Mouse (Mus musculus) heart, postnatal 4 days (tissue): ENCODE measurements at regions not wholly inside any gene's neighbourhood (a gene's known extent, or its start where the extent isn't known, plus 50 kb on each side); places are given as distances from the start of the nearest gene placed in this dataset.

Experiments
- DNase-seq: peaks from one replicate; pipeline ENCODE4 v3.0.0; 2021

DNA sequence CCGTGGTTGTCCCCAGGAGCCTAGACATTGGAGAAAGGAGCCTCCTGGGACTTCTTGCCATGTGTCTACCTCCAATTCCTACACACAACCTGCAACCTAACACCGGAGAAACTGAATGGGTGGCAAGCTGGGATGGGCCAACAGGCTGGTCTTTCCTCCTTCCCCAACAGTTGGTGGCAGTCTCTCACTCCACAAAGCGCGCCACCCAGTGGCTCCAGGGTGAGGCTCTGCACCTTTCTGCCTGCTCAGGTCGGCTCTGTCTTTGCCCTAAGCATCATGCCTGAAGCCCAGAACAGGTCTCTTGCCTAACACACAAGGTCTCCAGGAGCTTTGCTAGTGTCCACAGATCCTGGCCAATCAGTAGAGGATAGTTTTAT, 166.0 kb downstream of the Inhbb start:
- no peak for DNase-seq

DNA sequence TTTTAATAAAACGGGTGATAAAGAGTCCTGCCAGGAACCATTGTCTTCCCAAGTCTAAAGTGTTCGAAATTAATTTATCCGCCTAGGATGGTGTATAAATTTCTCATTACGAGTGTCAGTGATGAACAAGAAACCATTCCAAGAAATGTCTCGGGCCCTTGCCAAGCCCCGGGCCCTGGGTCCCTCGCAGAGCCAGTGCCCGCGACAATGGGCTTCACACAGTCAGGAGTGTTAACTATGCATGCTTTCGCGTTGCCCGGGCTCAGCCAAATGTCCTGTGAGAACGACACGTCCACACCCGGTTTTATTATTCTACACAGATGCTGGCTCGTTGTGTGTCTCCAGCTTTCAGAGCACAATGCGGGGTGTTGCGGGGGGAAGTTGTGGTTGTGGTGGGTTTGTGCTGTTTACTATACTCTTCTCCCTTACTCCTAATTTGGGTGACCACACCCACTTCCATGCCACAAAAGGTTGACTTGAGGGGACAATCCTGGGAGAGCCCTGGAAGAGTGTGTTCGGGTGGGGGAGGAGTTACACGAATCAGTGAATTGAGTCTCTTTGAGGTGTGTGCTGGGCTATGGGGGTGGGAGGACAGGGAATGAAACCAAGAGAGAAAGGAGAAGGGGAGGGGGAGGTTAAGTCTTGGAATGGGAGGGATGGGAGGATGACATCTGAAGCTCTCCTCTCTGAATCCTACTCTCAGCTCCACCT, 166.5 kb downstream of the Inhbb start:
- no peak for DNase-seq

DNA sequence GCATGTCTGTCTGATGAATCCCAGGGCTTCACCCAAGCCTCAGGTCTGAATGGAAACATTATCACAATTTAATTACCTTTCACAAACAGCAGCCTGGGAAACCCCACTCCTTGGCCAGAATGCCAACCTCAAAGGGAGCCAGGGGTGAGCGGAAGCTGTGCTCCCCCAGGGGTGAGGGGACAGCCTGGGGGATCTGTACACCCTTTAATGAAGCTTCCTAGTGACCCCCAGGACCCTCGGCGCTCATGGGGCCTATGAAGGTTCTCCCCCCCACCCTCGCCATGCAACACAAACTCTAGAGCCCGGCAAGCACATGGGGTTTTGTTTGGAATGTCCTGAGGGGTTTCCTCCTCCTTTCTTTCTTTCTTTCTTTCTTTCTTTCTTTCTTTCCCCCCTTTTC, 167.1 kb downstream of the Inhbb start:
- no peak for DNase-seq

DNA sequence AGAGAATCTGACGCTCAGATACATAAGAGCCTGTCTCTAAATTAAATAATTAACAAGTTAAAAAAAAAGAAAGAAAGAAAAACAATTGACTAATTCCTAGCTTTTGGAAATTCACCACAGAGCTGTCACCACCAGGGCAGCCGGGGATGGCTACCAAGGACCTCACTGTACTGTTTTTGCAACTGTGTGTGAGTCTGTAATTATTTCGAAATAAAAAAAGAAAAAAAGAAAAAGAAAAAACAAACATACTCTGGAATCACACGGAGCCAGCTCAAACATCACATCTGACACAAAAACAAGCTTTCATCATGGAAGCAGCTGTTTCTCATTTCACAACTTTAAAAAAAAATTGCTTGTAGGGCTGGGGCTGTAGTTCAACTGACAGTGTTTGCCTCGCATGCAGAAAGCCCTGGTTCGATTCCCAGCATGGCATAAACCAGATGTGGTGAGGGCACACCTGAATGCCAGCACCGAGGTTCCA, 168.6 kb downstream of the Inhbb start:
- DNase-seq: peak; percentile 40

DNA sequence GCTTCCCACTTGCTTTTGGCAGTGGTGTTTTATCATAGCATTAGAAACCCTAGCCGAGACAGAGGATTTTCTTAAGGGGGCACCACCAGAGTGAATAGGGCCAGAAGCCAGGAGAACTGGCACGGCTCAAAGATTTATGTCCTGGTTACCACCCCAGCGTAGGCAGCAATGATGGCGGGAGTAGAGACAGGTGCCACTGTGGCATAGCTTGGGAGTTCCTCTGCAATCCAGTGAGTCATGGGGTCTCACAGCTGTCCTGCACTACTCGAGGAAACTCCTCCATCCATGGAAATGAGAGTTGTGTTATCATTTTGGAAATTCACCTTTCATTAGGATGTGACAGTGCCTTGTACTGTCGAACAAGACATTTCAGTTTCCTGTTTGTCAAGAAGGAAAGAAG, 169.6 kb downstream of the Inhbb start:
- no peak for DNase-seq

DNA sequence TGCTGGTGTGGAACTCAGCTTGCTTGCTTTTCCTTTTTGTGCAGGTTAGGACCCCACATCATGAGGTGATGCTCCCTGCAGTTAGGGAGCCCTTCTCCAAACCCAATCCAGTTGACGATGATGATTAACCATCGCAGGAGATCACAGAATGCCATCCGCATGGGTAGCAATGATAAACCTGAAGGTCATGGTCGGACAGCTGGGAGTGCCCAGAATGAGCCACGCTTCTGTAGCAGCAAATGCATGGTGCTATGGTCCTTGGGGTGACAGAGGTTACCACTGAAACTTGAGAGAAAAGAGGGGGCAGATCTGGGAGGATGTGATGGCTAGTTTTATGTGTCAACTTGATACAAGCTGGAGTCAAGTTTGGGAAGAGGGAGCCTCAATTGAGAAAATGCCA, 170.3 kb downstream of the Inhbb start:
- no peak for DNase-seq

DNA sequence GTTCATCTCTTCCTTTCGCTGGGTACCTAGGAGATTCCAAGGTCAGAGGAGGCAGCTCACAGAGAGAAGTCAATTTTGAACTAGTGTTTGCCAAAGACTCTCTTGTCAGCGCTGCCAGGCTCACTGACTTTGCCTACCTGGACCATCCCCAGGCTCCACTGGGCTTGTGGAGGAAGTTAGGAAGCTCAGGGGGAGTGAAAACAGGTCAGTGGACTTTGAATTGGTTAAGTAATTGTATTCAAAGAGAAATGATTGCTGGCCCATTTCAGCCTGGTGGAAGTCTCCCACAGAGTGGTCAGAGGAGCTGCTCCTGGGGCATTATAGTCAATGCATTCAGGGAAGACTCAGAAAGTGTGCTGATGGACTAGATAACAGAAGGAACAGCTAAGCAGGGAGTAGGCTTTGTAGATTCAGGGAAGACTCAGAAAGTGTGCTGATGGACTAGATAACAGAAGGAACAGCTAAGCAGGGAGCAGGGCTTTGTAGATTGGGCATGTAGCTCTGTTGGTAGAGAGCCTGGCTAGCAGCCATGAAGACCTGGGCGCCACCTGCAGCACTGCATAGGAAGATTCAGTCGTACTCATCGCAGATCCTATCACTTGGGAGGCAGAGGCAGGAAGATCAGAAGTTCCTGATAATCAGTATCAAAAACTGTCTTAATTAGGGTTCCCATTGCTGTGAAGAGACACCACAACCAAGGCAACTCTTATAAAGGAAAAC, 173.1 kb downstream of the Inhbb start:
- DNase-seq: no peak

DNA sequence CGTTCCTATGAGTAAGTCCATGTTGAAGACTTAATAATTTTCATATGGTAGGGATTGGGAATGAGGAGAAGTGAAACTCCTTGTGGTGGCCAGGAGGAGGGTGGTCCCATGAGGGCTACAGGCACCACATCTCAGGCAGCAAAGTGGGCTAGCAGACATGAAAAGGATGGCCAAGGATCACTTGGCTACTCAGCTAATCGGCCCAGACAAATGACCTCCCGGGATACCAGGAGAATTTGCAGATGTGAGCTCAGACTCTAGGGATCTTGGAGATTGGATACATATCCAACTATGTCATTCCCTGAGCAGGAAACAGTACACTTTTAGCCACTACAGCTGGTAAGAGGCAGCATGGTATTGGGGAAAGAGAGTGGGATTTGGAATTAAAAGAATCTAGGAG, 174.9 kb downstream of the Inhbb start:
- no peak for DNase-seq

DNA sequence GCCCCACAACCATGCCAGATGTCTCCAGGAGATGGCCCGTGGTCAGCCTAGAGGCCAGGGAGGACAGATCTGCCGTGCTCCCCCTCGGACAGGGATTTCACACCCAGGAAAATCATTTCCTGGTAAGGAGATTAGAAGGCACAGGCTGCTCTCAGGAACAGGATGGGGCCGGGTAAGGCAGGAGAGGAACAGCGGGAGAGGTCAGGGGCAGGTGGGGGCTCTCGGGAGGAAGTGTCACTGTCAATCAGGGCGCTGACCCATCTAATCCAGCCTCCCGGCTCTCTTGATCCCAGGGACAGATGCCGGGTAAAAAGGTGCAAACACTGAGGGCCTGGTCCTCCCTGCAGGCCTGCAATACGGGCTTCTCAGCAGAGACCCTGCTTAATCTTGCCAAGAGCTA, 183.6 kb downstream of the Inhbb start:
- no peak for DNase-seq

DNA sequence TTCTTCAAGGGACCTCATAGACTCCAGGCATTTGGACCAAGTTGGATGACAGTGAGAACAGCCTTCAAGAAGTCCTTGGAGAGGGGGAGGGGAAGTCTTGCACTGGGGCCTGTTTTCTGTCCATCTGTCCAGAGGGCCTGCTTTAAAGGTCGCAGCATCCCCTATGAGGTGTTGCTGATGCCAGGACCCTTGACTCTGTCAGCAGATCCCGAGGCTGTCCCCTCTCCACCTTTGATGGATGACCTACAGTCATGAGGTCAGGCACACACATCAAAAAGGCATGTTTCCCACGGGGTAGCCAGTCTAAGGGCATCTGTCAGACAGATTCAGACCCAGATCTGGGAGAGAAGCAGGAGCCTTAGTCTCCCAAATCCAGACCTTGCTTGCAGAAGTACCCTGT, 183.4 kb upstream of the Gli2 start:
- no peak for DNase-seq

DNA sequence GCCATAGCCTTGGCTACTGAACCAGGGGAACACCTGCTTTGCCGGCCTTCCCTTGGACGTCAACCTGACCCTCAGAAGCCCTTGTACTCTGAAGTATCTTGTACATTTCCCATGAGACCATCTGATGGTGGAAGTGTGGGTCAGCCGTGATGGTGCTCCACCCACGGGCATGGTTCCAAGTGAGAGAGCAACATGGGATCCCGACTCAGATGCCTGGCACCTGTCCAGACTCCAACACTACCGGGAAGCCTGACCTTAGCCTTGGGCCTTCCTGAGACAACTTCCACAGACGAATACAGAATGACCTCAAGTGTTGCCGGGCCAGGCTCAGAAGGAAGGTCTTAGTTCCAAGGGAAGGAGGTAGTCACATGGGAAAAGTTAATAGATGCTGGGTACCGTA, 181.0 kb upstream of the Gli2 start:
- DNase-seq: peak; percentile 75

DNA sequence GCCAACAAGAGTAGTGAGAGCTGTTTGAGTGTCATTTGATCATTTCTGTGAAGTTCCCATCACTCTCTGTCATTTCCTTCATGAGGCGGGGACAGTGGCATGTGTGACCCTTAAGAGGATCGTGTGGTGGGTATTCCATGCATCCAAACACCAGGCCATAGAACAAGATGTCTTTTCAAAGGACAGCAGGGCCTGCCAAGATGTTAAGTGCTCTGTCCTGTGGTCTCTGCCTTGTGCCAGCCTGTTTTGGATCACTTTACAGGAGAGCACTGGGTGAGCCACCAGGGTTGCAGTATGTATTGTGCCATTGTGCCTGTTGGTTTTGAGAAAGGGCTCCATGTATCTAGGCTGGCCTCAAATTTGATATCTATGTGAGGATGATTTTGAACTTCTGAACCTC, 173.6 kb upstream of the Gli2 start:
- DNase-seq: no peak

DNA sequence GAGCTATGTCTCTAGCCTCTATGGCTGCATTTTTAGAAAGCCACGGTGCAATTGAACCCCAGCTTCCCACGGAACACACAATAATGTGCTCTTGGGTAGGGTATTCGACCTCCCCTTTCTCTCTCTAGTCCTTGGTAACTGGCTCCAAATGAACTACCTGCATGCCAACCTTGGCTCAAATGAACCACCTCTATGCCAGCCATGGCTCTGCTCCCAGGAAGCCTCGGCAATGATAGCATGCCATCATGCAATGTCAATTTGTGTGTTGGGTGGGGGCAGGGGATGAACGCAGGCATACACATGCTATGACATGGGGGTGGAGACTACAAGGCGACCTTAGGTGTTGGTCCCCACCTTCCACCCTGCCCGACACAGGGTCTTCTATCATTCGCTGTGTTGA, 170.5 kb upstream of the Gli2 start:
- no peak for DNase-seq

DNA sequence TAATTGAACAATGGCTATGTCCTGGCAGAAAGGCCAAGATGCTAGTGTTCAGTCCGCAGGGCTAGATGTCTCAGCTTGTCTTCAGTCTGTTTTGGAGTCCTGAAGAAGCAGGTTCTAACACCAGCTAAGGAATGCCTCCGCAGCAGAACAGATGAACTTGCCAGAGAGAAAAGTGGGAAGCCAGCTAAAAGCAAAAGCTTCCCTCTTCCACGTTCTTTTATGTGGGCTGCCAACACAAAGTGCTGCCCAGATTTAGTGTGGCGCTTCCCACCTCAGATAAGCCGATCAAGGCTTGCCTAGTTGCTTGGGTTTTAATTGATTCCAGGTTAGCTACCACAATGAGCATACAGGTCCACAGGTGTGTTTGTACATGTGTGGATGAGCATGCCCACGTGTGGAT, 168.5 kb upstream of the Gli2 start:
- DNase-seq: no peak

DNA sequence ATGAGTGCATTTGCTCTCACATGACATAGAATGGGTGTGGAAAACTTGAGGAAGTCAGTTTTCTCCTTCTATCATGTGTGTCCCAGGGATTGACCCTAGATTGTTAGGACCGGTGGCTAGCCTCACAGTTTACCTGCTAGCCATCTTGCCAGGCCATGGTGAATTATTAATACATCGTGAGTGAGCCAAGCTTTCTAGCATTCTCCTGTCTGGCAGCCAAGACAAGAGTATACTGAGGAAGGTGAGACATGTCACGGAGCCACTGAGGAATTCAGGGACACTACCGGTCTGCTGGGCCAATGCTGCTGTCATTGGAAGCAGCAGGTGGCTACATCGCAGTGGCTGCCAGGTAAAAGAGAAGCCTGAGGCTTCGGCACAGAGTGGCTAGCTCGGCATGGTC, 167.6 kb upstream of the Gli2 start:
- no peak for DNase-seq

DNA sequence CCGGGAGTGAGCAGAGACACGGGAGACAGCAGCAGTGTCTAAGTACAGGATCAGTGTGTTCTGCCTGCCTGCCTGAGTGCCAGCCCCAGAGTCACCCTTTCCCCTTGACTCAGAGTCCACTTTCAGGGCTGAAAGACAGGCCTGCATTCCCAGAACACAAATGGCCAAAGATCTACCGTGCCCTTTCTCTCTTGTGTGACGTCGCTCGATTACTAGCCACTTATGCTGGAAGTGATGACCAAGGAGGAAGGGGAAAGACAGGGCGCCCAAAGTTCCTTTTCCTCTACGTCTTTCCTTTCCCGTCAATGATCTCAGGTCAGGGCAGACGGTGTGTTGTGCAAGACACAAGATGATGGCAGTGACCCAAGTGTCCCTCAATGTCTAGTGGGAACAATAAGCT, 166.4 kb upstream of the Gli2 start:
- peak; percentile 32 for DNase-seq

DNA sequence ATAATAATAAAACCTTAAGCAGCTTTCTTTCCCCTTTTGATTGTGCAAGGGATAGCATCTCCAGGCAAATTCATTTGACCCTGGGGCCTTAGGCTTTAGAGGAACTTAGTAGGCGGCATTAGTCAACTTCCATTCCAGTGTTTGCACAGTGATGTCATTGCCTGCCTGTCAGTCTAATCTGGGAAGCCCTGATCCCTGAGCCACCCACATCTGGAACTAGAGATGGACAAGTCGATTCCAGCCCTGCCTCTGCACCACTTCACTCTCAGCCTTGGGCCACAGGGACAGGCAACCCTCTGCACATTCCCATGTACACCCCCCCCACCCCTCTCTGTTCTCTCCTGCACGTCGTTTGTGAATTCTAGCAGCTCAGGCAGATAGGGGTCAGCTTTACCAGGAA, 164.0 kb upstream of the Gli2 start:
- no peak for DNase-seq

DNA sequence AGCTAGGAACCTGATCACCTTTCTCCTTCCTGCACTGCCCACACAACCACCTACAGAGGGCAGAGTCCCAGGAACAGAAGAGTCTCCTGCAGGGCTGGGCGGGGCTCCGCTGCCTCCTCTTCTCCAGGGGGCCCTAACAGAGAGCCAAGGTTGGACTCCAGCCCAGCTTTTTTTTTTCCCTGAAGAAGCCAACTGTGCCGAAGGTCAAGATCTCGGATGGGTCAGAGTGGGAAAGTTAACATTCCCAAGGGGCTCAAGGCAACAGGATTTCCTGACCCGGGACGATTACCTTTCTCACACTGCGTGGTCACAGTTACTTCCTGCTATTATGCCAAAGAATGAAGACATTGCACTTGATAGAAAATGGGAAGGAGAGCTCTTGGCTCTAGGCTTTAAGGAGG, 156.2 kb upstream of the Gli2 start:
- DNase-seq: peak; percentile 78

DNA sequence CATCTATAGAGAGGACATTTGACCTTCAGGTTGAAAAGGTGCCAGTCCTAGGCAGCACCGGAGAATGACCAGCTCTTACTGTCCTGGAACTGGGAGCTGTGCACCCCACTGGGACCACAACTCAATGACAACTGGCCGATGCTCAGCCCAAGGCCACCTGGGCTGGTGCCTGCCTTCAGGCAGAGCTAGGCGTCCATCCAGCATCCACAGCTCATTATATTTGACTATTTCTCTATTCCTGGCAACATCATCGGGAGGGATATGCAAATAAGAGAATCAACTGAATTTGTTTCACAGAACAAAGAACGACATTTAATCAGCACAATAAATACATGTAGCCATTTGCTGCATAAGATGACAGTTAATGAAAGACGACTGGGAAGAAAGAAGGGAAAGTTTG, 149.0 kb upstream of the Gli2 start:
- DNase-seq: no peak

DNA sequence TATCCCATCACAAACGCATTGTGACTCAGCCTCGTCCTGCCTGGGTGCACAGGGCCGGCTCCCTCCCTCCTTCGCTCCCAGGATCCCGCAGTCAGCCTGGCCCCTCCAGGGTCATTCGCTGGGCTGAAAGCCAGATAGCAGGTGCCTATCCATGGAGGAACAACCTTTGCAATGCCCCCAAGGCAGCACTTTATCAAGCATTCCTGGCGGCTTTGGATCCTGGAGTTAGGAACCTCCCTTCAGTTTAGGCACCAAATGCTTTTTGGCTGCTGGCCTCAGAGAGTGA, 143.9 kb upstream of the Gli2 start:
- peak; percentile 75 for DNase-seq

DNA sequence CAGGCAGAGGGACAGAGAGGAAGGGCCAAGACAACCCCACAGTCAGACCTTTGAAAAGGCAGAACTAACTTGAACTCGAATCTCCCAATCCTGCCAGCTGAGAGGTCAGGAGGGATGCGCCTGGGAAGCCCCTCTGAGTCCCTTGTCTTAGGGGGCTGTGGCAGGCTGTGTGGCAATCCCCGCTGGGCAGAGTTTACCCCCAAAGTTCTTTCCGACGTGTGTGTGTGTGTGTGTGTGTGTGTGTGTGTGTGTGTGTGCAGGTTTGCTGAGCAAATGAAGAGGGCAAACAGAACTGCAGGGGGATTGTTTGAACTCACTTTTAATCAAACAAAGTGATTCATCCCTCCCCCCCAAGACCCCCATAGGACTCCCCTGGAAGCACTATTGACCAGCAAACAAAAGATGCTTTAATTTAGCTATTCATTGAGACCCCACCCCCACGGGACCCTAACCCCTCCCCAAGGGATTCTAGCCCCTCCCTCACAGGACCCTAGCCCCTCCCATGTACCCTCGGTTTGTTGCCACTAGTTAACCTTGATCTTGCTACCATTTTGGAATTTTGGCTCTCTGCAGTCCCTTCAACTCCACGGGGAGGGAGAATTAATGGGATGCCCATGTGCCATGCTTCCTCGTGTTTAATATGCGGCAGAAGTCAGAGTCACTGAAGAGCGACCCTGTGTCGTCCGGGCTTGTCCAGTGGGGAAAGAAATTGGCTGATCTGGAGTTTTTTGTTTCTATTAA, 143.4 kb upstream of the Gli2 start:
- no peak for DNase-seq

DNA sequence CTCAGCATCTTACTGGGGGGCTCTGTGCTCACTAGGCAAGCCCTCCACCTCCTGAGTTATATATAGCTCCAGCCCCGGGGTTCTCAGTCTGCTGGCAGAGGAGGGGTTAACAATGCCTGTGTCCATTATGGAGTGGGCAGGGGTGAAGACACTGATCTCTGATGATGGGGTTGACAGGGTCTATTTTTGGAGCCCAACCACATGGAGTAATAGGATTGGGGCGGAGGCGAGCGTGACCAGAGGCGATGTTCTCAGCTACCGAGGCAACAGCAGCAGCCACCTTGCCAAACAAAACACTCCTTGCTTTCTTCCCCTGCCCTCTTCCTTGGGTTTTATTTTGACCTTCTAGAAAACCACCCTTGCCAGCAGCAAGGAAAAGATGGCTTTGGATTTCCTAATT, 141.1 kb upstream of the Gli2 start:
- peak; percentile 56 for DNase-seq

DNA sequence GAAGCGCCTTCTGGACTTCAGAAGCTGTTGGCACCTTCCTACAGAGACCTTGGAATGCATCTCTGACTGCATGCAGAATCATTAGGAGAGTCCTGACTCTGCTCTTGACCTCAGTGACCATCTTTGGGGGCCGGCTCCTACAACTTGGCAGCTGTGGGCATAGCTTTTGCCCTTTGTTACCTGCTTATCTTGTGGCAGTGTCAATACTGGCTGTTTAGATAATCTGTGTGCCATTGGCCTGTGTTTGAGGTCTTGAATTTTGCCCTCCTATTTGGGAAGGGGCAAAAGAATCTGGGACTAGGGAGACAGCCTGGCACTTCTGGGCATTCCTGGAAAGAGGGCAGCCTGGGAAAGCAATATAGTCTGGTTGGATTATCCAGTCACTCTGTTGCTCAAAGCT, 137.8 kb upstream of the Gli2 start:
- DNase-seq: no peak

DNA sequence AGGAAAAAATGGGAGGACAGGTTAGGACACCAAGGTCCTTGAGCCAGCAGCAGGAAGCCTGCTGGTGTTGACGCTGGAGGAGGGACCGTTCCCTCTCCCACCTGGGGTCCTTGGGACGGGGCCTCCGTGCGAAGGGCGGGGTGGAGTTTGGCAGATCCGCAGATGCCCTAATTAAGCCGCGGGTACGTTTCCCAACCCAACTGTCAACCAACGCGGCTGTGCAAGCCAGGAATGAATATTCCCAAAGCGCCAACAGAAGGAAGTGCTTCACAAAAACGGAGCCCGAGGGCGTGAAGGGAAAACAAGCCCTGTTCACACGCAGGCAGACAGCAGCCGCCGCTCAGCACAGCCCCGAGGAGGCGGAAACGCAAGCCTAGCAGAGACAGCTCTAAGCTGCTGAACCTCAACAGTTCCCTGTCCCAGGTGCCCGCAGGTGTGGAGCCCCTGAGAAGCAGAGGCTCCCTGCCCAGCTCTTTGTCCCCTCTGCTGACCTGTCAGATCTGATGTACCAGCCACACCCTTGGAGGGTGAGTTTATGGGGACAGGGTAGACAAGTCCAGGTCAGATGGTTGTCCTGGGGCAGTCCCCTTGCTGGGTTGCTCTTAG, 136.1 kb upstream of the Gli2 start:
- peak; percentile 30 for DNase-seq
